Mouse (Mus musculus) left cerebral cortex, adult 8-10 months (tissue): ENCODE results near the gene Rpa2. TPM values are rescaled to one million over a fixed set of nuclear protein-coding genes. Genes with fewer than 3 reads are reported as not detected.
"Not testable (repeated sequence)": the region's sequence is repeated elsewhere in the genome, so short reads cannot be mapped to it uniquely, and the experiment has no call there.

Experiments used
- DNase-seq, 2 experiments: peaks; one replicate each; pipeline ENCODE4 v3.0.0; 2022; ENCODE audit warnings: low spot score in 2 of 2
- total RNA-seq, 4 experiments: library from RNA; stranded (reverse); gene quantifications; 2 replicates each; pipeline ENCODE4 v1.2.4; 2022

The Rpa2 gene
- total RNA-seq, result 10 to 100 TPM; 14.5 to 18.1 (median 15.5) TPM

DNA sequence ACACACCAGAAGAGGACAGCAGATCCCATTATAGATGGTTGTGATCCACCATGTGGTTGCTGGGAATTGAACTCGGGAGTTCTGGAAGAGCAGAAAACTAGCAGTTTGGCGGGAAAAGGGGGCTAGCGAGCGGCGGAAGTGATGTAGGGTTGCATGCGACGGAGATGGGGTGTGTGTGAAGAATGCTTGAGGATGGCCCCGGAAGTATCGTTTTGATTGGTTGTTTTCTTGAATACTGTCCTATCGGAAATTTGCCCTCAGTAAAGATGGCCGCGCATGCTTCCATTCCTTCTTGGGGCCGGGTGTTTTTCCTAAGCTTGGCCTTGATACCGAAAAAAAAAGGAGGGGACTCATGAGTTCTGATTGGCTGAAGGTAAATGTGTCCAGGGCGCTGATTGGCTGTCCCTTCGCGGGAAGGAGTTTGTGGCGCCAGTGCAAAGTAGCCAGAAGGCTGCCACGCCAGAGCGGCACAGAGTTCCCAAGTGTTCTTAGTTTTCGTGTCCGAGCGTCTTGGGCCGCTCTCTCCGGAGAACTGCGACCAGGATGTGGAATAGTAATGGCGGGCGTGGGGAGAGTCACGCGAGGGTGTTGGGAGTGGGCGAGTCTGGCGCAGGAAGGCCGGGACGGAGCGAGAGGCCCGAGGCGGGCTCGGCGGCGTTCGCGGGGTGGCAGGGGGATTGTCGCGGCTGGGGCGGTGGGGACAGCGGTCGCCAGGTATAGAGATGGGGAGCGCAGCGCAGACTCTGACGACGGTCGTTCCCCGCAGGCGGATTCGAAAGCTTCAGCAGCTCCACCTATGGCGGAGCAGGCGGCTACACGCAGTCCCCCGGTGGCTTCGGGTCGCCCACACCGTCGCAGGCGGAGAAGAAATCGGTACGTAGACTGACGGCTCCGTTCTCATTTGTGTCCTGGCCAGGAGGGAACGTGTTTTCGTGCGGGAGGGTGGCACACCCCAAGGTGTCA, at the start of gene Rpa2:
Rpa2 (plus strand) TSS at position 419 of the 963 bp plus-strand sequence.
- DNase-seq, result peak; percentile 99

DNA sequence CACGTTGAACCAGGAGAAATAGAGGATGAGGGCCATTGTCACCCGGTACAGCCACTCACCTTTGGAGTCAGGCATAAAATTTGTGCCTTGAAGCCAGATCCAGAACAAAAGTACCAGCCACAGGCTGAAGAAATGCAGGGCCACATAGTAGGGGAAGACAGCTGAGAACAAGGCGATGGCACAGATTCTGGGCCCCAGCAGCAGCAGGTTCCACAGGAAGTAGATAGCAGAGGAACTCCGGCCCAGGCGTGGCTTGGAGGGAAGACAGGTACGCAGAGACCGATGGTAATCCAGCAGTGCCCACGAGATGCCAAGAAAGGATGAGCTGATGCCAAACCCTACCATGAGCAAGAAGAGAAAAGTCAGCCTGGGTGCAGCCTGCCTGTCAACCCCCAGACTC, 39.9 kb upstream of the Rpa2 start:
- no peak for DNase-seq

DNA sequence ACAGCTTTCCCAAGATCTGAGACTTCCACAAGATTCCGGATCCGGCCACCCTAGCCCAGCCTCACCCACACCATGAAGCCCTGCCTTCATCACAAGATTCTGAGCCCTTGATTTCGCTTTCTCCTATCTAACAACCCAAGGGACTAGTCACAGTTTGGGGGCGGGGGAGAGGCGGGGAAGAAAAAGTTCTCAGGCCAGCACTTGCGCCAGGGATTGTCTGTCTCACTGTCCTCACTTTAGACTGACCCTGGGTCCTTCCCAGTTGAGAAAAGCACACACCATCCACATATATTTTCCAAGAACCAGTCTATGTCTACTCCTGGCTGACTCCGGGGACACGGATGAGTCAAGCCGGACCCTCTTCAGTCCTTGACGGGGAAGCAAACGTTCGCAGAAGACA, 36.5 kb upstream of the Rpa2 start:
- no peak for DNase-seq

DNA sequence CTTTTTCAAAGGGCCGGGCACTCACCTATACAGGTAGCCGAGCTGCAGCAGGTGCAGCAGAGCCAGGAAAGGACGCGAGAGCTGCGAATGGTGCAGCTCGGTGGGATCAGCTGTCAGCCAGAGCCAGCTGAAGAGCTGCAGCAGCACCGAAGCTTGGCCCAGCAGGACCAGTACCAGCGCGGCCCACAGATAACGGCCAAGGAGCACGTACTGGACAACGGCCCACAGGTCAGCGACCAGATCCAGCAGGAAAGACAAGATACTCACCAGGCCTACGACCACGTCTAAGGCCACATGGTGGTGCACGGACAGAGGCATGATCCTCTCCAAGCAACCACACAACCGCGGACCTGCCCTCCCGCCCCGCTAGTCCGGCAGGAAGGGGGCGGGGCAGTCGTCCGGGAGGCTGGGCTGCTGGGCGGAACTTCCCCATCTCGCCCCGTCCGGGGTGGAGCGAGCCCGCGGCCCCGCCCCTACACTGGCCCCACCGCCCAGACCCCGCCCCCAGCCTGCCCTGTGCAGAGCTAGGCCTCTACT, 35.9 kb upstream of the Rpa2 start, which contains the start of gene Xkr8:
Xkr8 (minus strand) TSS at position 399 of the 537 bp plus-strand sequence.
- DNase-seq, result peak in 1 of 2 experiments; percentile 56

DNA sequence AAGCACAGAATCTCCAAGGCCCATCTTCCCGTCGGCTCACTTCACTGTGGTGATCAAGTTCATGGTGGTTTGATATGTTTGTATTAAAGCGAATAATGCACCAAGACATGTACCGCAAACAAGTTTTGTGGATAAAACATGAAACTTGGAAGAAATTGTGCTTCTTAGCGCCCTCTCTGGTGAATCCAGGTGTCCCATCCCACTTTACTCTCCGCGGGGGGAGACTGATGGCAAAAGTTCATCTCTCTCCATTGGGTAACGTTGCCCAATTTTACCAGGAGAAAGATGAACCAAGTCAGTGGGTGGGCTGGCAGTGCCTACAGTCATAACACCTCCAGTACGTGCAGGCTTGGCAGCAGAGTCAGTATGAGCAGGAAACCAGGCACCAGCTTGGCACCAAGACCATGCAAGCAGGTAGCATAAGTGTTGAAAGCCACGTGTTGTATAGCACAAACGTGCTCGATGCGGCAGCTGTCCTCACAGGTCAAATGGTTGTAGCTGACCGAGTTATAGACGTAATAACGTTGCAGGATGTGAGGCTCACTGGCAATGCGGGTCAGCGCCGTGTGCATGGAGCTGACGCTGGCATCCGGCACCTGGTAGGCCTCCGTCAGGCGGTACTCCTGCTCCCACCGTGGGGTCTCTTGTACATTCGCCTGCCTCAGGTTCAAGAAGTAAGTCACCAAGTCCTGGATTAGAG, 34.9 kb upstream of the Rpa2 start:
- no peak for DNase-seq

DNA sequence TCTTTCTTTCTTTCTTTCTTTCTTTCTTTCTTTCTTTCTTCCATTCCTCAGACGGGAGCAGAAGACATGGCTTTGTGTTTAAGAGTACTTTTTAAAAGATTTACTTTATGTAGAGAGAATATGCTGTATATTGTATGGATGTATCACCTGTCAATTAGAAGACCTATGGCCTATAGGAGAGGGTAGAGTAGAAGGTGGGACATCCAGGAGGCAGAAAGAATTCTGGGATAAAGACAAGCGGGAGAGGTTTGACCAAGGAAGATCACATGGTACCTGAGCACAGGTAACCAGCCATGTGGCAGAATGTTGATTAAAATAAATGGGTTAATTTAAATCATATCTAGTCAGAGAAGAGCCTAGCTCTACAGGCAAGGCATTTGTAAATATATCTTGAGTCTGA, 33.4 kb upstream of the Rpa2 start:
- no peak for DNase-seq

DNA sequence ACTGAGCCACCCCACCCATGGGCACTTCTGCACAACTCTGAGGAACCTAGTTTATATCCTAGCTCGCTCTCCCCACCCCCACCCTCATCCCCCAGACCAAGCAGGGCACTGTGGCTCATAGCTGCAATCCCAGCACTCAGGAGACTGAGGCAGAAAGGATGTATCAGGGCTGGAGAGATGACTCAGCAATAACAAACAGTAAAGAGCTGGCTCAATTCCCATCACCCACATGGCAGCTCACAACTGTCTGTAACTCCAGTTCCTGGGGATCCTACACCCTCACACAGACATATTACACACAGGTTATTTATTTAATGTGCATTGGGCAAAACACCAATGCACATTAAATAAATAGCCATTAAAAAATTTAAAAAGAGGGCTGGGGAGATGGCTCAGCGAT, 32.7 kb upstream of the Rpa2 start:
- DNase-seq, result no peak

DNA sequence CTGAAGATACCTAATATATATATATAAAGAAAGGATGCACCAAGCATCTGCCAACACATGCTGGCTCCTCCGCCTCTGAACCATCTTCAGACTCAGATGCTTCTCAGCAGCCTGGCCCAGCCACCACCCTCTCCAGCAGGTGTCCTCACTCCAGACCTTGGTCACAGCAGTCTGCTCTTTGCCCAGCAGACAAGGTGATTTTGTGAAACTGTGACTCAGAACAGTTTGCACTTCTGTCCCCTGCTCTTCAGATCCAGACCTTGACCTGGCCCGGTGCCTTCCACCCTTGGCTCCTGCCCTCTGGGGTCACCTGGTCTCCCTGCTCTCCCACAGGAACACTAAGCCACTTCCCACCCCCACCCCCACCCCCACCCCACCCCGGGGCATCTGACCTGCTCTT, 32.2 kb upstream of the Rpa2 start:
- no peak for DNase-seq

DNA sequence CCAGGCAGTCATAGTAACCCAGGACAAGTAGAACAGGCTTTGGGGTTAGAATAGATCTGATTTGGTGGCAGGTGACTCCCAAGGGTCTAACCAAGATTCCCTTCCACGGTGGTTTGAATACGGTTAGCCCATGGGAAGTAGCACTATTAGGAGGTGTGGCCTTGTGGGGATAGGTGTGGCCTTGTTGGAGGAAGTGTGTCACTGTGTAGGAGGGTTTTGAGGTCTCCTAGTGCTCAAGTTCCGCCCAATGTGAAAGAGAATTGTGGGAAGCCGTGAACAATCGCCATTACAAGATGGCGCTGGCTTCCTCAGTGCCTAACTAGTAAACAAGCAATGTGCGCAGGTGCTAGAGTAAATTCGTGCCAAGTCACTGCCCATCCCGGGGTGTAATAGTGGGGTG, 31.0 kb upstream of the Rpa2 start:
- not testable (repeated sequence) for DNase-seq

DNA sequence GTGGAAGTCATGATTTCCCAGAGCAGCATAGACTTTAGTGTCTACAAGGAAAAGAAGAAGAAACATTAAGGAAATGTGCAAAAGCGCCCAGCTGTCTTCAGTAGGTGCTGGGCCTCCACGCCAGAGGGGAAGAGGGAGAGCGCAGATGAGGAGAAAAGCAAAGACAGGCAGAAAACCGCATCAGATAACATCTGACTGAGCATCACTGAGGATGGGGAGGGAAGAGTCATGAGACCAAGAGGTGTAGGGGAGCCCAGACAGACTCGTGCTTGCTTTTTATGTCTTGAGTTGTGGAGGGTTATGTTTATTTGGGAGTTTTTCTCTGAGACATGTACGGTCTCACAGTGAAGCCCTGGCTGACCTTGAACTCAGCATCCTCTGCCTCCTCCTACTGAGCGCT, 26.6 kb upstream of the Rpa2 start:
- DNase-seq, result no peak

DNA sequence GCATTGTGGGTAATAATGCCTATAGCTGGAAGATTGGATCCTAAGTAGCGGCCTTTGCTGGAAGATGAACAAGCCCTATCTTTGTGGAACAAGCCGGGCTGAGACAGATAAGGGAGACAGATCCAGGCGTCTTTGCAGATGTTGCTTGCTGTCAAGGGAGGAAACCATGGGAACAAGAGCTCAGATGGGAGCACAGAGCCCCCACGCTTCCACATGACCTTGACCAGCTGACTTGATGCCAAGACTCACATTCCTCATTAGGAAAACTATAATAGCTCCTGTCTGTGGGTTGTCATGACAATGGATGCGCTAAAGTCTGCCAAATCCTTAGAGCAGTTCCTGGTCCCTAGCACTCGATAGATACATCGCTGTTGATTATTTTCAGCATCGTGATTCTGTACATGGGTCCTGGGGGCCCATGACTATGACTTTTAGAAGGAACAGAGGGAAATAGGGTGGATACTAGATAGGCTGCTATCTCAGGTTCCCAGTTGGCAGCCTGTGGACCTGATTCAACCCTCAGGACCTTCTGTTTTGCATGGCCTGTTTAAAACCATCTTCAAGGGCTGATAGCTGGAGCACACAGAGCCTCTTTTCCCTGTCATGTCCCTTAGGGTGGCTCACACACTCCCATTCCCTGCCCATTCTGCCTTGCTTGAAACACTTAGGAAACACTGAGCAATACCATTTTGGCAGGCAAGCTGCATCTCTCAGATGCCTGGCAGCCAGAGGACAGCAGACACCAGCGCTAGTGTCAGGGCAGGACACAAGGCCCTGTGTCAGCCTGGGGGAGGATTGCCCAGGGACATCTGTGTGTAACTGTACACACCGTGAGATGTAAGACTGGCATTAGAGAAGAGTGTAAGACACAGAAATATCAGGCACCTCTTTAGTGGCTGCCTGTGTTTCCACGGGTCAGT, 23.9 kb upstream of the Rpa2 start:
- DNase-seq, result peak; percentile 28 to 78

DNA sequence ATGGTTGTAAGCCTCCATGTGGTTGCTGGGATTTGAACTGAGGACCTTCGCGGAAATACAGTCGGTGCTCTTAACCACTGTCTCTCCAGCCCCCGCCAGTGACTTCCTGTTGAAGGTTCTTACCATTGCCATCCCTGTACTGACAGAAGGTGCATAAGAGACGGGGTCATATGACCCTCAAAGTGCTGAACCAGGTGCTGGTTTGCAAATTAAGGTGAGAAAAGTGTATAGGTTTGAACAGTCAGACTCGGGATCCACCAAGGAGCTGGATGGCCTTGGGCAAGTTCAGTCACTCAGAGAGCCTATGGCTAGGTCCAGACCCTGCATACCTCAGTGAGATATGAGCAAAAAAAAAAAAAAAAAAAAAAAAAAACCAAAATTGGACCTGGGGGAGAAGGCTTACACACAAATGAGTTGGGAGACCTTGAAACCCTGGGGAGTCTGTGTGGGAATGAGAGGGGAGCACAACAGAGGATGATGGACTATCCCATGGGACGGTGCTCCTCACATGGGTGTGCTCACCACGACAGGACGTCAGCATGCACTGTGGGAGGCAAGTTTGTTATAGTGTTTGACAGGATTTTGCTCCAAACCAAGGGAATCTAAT, 21.1 kb upstream of the Rpa2 start:
- DNase-seq, result no peak

DNA sequence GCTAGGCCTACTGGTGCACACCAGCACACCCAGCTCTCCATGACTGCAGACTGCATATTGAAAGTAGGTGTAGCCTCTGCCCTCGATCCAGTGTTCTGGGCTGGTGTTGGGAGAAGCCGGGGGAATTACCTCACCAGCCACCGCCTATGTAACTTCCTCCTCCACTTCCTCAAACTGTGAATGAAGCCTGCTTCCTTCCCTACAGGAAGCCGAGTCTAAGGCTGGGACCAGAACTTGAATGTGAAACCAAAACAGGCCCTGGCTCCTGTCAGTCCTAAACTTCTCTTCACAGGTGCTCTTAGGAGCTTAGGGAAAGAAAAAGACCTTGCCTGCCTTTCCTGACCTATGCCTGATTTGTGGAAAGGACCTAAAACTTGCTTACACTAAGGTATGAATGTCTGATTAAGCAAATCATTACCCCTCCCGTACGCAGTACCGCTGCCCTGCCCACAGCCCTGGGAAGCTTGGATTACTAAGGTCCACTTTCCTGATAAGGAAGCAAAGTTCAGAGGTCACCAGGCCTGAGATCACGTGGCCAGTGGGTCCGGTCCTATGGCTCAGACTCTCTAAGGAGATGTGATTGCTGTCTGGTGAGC, 20.4 kb upstream of the Rpa2 start:
- no peak for DNase-seq

DNA sequence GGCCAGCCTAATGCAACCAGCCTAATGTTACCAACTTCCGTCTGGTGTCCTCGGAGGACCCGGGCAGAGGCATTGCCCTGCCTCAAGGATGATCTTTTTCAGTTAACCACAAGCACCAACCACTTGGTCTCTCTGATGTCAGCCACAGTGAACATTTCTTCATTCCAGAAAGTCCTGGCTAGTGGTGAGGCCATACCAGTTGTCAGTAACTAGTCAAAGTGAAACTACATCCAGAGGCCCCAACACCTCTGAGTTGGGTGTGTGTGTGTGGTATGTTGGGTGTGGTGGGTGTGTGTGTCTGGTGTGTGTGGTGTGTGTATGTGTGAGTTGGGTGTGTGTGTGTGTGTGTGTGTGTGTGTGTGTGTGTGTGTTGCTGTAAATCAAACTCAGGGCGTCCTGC, 19.4 kb upstream of the Rpa2 start:
- no peak for DNase-seq

DNA sequence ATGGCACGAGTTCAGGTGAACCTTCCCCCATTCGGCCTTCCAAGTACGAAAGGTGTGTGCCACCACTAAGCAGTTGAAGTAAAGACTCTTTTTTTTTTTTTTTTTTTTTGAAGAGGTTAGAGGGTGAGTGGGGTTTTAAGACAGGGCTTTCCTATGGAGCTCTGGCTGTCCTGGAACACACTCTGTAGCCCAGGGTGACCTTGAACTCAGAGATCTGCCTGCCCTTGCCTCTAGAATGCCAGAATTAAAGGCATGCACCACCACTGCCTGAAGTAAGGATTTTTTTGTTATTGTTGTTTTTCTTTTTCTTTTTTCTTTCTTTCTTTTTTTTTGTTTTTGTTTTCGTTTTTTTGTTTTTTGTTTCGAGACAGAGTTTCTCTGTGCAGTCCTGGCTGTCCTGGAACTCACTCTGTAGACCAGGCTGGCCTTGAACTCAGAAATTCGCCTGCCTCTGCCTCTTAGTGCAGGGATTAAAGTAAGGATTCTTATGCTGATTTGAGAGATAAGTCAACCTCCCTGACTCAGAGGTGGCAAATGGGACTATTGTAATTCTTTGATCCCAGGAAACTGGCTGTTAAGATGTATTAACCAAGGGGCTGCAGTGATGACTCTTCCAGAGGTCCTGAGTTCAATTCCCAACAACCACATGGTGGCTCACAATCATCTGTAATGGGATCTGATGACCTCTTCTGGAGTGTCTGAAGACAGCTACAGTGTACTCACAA, 18.7 kb upstream of the Rpa2 start:
- no peak for DNase-seq

DNA sequence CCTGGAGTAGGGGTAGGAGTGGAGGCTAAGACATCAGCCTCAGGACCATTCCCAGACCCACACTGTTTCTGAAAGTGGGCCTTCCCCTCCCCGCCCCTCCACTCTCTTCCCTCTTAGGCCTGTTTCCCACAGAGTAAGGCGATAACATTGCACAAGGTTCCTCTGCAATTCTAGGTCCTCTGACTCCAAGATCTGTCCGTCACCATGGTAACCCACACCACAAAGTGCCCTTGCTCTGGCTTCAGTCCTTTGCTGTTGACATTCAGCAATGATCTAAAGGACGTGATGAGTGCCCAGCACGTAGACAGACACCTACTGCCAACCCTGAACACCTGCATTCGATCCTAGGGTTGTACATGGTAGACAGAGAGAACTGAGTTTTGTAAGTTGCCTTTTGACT, 15.1 kb upstream of the Rpa2 start:
- DNase-seq, result no peak

DNA sequence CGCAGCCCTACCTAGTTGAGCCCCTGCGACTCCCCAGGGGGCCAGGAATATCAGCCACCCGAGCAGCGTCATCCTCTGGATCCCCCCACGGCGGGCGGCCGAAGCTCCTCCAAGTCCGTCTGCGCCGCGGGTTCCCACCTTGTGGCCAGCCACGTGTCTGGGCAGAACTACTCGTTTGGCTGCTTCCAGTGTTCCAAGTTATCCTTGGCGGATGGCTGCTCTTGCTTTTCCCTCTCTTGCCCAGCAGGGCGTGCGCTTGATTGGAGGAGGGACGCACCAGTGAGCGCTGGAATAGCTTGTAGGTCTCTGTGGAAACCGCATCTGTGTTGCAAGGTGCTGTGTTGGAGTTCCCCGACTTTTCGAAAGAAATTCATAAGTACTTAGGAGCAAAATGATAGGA, 11.2 kb upstream of the Rpa2 start, which contains the start of gene Smpdl3b:
Smpdl3b (minus strand) TSS at position 279 of the 400 bp plus-strand sequence.
- DNase-seq, result peak; percentile 65 to 73

DNA sequence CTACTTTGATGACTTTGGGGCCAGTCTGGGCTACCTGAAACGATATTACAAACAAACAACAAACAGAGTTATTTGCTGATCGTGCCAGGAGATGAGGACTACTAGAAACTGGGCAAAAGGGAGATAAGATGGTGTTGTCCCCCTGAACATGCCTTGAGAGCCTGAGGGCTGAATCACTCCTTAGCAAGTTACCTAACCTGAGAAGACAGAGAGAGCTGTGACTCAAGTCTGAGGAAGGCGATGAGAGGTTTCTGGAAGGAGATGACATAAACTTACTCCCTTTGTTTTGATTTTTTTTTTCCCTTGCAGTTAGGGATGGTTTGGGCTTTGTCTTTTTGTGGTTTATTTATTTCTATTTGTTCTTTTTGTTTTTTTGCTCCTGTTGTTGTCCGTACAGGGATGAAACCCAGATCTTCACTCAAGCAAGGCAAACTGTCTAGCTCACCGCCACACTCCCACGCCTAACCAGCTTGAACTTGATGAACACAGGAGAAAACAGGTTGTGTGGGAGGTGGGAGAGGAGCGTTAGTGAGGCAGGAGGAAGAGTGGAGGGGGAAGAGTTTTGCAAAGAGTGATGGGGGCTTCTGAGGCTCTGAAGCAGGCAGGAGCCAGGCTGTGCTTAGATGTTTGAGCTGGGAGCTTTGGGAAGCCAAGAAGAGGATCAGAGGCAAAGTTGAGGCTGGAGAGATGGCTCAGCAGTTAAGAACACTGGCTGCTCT, 10.3 kb upstream of the Rpa2 start:
- peak in 1 of 2 experiments; percentile 46 for DNase-seq

DNA sequence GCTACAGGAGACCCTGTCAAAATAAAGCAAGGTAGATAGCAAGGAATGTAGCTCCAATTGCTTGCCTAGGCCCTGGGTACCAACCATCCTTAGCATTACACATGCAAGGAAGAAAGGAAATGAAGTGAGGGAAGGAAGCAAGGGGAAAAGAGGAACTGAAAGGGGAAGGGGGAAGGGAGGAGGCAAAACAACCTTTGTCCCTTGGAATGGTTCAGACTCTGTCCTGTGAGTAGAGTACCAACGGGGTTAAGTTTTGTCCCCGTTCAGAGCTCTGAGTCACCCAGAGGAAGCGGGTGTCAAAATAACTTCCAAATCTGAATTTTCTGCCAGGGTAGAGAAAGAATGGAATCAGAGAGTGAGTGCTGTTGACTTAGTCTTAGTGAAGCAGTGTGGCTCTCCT, 7.8 kb upstream of the Rpa2 start:
- no peak for DNase-seq
